Mouse (Mus musculus) olfactory bulb, adult 2 months (tissue): Measurements from ENCODE around the gene Cnrip1.

Source experiments
- CTCF ChIP-seq: fragments of 200-500 bp; IDR thresholded peaks from 2 replicates; pipeline ENCODE4 v1.5.1; 2012; ENCODE audit warnings: low read depth, mild to moderate bottlenecking, low read length, moderate library complexity; ENCODE audit not compliant: insufficient read depth
- POLR2A ChIP-seq: fragments of 200-500 bp; IDR thresholded peaks from 2 replicates; pipeline ENCODE4 v1.6.1; 2012; ENCODE audit warnings: mild to moderate bottlenecking, low read depth, low read length, moderate library complexity; ENCODE audit not compliant: insufficient read depth

DNA sequence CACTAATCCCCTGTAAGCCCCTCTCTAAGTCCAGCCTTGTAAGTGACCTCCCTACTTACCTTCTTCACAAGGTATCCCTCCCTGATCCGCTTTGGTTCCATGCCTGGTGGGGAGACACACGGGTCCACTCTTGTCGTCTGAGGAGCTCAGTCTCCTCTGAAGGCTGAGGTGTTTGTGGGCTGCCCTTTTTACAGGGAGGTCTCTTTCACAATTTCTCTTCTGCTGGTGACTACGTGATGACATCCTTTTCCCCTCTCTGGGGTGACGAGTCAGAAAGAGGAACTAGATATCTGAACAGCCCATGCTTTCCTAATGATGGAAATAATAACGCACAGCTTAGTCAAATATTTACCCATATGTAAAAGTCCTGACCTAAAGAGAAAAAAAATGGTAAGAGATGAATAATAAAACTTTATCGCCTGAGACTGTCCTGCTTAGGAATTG lies 42.9 kb upstream of the Cnrip1 start:
- TF ChIP-seq POLR2A (no peak), CTCF (no peak)
